Mouse (Mus musculus): ENCODE measurements around the gene Slc16a5.

Gene Slc16a5

DNA sequence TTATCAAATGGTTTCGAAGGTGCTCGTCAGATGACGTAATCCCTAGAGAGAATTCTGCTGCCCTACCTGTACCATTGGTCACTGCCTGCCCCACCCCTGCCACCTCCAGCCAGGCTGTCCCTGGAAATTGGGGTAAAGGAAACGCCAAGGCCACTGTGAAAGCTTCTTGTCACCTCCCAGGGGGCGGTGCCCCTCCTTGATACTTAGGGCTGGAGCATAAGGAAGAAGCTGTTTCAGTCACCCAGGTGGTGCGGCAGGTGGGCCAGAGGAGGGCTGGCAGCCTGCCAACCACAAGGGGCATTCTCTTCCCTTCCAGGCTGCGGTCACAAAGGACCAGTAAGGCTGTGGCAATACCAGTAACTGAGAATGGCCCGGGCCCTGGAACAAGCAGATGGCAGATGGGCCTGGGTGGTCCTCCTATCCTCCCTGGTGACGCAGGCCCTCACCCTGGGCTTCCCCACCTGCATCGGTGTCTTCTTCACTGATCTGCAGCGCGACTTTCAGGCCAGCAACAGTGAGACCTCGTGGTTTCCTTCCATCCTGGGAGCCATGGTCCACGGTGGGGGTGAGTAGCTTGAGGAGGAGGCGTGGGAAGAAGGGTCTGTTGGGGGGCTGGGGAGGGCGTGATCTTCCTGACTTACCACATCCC lies at the start of gene Slc16a5:
Gene Slc16a5 (plus strand): TSS at position 232 of the 649 bp plus-strand sequence.
- no peak for DNase-seq (ENCODE audit: low read depth)

DNA sequence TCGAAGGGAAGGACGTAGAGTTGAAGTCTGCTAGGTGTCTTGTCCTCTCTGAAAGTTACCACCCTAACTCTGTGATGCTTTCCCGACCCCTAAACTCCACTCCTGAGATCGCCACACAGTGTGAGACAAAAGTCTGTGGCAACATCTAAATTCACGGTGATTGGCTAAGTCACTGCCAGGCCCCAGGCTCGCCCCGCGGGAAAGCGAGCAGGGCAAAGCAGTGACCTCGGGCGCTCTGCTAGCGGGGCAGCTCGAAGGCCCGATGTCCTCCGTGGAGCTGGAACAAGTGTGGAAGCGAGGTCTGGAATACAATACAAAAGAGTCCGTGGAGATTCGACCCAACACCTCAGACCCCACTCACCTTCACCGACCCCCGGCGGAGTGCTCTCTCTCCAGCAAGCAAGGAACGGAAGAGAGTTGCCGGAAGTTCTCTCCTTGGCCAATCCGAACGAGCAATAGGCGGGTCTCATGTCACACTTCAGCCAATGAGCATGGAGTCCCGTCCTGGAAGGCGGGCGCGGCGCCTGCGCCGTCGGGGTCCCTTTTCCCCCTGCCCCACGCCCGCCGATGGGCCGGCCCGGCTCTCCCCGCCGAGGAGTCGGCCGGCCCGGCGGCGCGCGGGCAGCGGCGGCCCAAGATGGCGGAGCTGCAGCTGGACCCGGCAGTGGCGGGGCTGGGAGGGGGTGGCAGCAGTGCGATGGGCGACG lies 42.6 kb upstream of the Slc16a5 start, which contains the start of the genes Atp5h and Kctd2:
Gene Atp5h (minus strand): TSS at position 432 of the 707 bp plus-strand sequence.
Gene Kctd2 (plus strand): TSS at position 598 of the 707 bp plus-strand sequence.
- DNase-seq (ENCODE audit: low read depth) = peak; percentile 88

DNA sequence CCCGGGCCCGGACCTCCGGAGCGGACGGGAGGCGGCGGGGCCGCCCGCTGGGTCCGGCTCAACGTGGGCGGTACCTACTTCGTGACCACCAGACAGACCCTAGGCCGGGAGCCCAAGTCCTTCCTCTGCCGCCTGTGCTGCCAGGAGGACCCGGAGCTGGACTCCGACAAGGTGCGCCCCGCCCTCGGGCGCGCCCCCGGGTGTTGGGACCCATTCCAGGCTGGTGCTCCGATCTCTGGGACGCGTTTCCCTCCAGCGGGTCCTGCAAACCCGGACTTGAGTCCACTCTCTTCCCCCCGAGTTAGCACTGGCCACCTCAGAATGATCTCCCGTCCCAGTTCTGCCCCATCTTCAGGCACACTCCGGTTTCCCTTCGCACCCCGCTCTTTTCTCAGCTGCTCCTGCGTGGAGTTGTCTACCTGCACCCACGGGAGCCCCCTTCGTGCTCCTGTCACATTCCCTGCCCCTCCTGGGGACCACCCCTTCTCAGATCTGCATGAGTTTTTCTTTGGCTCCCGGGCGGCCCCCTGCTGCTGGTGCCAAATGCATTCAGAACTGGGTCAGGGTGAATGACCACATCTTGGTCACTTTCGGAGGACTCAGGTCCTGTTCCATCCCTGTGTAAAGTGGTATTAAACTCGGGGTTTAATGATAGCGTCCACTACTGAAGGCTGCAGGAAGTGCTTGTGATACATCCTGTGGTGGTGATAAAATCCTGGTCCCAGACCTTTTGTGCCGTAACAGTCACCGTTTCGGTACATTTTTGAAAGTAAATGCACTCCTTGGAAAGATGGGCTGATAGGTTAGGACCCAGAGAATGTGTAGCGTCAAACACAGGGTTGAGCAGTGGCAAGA lies 41.7 kb upstream of the Slc16a5 start:
- DNase-seq (ENCODE audit: low read depth) = no peak

GRCm38 (mm10) chr11:115421328-115421727 lies 40.9 kb upstream of the Slc16a5 start:
- DNase-seq (ENCODE audit: low read depth) = no peak

DNA sequence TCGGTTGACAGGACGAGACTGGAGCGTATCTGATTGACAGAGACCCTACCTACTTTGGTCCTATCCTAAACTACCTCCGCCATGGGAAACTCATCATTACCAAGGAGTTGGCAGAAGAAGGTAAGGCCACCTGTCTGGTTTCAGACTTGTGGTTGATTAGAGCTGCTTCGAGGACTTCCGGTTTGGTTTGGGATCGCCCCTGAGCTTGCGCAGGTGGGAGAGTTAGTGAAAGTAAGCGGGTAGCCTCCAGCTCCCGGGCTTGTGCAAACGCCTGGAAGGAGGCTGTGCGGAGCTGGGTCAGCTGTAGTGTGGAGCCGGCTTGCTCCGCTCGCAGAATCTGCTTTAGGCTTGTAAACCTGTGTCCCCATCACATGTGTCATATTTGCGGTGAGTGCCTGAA lies 40.3 kb upstream of the Slc16a5 start:
- no peak for DNase-seq (ENCODE audit: low read depth)

DNA sequence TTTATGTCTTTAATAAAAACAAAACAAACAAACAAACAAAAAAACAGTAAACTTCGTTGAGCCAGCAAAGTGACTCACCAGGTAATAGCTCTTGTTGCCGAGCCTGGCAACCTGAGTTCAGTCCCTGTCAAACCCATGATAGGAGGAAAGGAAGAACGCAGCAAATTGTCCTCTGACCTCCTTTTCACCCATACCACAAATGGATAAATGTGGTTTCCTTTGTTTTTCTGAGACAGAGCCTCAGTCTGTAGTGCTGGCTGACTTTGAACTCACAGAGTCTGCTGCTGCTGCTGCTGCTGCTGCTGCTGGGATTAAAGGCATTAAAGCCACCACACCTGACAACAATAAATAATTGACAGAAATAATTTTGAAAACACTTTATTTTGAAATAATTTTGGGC lies 39.2 kb upstream of the Slc16a5 start:
- no peak for DNase-seq (ENCODE audit: low read depth)

GRCm38 (mm10) chr11:115424666-115425065 lies 37.6 kb upstream of the Slc16a5 start:
- DNase-seq (ENCODE audit: low read depth) = no peak

DNA sequence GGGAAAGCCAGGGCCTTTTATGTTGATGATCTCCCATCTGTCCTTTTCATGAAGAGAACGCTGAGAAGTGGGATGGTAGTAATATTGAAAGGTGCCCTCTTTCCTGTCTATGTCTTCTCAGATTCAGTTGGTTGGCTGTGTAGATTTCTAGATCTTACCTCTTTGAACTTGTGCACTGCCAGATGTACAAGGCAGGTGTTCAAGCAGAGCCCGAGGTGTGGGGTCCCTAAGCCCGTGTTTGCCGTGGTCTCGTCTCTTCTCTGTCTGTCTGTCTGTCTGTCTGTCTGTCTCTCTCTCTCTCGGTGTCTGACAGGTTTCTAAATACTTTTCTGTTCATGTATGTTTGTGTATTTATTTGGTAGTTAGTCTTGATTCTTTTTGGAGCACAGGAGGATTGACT lies 36.6 kb upstream of the Slc16a5 start:
- no peak for DNase-seq (ENCODE audit: low read depth)

DNA sequence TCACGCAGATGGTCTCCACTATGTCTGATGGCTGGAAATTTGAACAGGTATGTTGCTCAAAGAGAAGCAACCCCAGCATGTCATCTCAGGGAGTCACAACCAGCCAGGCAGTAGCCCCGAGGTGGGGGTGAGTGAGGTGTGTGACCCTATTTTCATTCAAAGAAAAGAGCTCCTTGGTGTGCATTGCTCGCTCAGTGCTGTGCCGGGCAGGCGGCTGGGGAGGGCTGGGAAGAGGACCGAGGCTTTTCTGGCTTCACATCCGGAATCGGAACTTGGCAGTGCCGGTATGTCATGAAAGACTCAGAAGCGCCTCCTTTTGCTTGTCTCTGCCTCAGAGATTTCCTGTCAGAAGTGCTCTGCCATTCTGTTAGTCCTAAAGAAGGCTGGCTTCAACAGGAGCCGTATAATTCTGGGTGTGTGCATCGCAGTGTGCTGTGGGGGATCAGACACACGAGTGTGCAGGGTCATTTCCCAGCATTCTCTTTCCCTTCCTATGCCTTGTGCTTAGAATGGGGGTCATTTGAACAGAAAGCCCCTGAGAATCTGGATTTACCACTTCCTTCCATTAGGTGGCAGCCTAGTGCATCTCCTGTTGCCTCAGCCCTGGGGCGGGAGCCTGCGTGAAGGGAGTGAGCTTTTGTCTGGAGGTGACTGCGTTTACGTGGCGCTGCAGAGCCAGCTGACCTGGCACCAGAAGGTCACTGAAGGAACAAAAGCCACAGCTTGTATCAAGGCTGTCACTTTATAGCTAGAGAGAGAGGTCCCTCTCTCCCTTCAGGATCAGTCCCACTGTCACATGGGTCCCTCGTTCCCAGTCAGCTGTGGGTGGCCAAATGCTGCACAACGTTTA lies 34.6 kb upstream of the Slc16a5 start:
- no peak for DNase-seq (ENCODE audit: low read depth)

DNA sequence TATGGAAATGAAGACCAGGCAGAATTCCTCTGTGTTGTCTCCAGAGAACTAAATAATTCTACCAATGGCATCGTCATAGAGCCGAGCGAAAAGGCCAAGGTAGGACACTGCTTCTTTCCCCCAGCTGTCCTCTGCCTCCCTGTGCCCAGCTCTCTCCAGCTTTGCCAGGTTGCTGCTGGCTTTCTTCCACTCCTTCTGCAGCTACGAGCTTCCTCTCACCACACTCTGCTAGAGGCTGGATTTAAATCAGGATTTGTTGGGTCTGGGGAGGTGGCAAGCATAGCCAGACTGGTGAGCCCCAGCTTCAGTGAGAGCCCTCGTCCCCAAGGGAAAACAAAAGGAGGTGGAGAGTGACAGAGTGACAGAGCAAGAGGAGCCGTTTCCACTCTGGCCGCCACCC lies 33.0 kb upstream of the Slc16a5 start:
- no peak for DNase-seq (ENCODE audit: low read depth)

GRCm38 (mm10) chr11:115430561-115430960 lies 31.7 kb upstream of the Slc16a5 start:
- DNase-seq (ENCODE audit: low read depth) = no peak

GRCm38 (mm10) chr11:115432814-115433213 lies 29.5 kb upstream of the Slc16a5 start:
- no peak for DNase-seq (ENCODE audit: low read depth)

DNA sequence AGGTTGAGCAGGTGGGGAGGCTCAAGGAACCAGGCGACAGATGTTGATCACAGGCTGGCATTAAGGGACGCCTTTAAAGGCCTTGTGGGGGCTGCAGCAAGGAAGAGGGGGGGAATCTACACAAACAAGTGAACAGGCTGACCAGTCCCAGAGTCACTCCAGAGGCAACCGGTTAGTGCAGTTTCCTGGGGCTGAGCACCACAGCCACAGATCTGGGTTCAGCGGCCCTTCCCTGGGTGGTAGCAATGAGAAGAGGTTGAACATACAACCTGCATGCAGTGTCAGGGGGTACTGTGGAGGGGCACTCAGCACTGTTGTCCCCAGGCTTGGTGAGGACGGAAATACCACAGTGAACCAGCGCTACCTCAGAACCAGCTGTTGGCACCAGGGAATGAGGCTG lies 28.9 kb upstream of the Slc16a5 start:
- no peak for DNase-seq (ENCODE audit: low read depth)

- DNase-seq (ENCODE audit: low read depth) = no peak
Observed at GRCm38 (mm10) chr11:115435596-115436337, 26.5 kb upstream of the Slc16a5 start.

- DNase-seq (ENCODE audit: low read depth) = no peak
Observed at GRCm38 (mm10) chr11:115437571-115438122, 24.6 kb upstream of the Slc16a5 start.

- DNase-seq (ENCODE audit: low read depth) = no peak
Observed at GRCm38 (mm10) chr11:115439326-115439725, 22.9 kb upstream of the Slc16a5 start.

DNA sequence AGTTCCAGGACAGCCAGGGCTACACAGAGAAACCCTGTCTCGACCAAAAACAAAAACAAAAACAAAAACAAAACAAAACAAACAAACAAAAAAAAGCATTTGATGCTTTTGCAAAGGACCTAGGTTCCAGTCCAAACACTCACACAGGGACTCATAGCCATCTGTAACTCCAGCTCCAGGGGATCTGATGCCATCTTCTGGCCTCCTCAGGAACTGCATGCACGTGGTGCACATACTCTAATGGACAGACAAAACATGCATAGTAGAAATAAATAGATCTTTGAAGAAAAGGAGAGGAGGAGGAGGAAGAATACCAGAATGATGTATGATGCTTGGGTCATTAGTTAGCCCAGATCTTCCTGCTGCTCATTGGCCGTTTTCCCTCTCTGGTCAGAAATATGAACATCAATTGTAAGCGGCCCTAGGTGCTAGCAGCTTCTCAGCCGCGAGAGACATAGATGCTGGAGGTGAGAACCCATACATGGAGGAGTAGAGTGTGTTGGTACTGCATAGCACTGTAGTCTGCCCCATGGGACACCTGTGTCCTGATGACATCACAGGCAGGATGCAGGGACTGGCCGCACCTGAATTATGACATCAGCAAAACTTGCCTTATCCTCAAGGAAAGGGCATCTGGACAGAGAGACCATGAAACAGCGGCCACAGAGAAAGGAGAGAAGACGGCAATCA lies 22.2 kb upstream of the Slc16a5 start, which contains the start of gene Trim80:
Gene Trim80 (plus strand): TSS at position 640 of the 690 bp plus-strand sequence.
- no peak for DNase-seq (ENCODE audit: low read depth)

DNA sequence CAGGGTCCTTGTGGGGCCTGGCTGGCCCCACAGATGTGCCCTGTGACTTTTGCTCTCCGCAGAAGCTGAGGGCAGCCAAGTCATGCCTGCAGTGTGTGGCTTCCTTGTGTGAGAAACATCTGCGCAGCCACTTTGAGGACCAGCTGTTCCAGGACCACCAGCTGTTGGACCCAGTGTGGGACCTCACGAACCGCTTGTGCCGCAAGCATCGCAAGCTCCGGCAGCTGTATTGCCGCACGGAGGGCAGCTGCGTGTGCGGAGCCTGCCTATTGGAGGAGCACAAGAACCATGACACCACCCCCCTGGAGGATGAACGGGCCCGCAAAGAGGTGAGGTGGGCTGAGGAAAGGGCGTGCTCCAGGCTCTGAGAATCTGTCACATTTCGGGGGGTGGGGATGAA lies 20.9 kb upstream of the Slc16a5 start:
- no peak for DNase-seq (ENCODE audit: low read depth)

DNA sequence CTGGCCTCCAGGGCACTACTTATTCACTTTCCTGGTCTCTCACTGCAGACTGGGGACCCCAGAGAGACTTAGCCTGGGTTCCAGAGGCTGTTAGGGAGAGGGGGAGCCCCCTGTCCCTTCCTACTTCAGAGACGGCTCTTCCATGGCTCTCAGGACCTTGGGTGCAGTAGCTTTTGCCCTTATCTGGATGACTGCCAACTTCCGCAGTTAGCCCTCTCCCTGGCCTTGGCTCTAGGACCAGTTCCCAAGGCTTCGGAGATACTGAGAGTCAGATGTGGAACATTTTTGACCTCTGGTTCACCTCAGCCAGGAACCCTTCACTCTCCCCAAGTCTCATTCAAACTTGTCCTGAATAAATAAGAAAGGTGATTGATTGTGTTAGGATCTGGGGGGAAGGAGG lies 15.4 kb upstream of the Slc16a5 start:
- DNase-seq (ENCODE audit: low read depth) = no peak

DNA sequence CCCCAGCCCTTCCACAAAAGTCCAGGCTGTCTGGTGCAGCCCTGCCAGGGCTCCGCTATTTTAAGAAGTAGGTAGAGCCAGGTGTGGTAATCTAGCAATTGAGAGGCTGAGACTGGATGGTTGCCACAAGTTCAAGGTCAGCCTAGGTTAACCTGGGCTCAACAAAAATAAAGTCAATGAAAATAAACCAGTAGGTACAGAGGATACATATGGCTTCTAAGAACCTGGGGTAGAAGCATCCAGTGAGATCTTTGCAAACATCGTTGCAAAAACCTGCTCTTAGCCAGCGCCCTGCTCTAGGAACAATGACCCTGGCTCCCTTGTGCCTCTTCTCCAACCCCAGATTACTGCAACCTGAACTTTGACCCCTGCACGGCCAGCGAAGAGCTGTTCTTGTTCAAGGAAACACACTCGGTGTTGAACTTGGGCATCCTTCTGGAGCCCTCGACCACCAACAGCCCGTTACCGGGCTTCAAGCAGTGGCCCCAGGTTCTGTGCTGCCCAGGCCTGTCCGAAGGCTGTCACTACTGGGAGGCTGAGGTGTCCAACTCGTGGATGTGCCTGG lies 14.9 kb upstream of the Slc16a5 start:
- no peak for DNase-seq (ENCODE audit: low read depth)

Data from fibroblast of lung, adult 2 months (primary cell).